Mouse (Mus musculus) adrenal gland, adult 18-20 months (tissue): ENCODE measurements around the gene Tnfsfm13. TPM values are rescaled to one million over a fixed set of nuclear protein-coding genes. Genes with fewer than 3 reads are reported as not detected.
A peak's percentile ranks its signal among the peaks of the same experiment; 100 is the strongest.

Source experiments
- DNase-seq, 2 experiments: peaks; one replicate each; pipeline ENCODE4 v3.0.0; 2021 to 2022; ENCODE audit warnings: low spot score in 2 of 2
- total RNA-seq, 2 experiments: library from RNA; stranded (reverse); gene quantifications; 1 replicate in 1 of 2; 2 replicates in 1 of 2; pipeline ENCODE4 v1.2.3; 2021

Tnfsfm13 gene
- total RNA-seq, 2 experiments from 2014 or later: 3.6 to 4.9 TPM

GRCm38 (mm10) chr11:69682209-69682839 is 13.6 kb downstream of the Tnfsfm13 start:
- no peak for DNase-seq

- DNase-seq: peak; percentile 95
Observed at GRCm38 (mm10) chr11:69681314-69682208, 14.3 kb downstream of the Tnfsfm13 start, which contains the start of gene Senp3. TSS of gene Senp3 (minus strand) at chr11:69682084.

GRCm38 (mm10) chr11:69680136-69680855 is 15.6 kb downstream of the Tnfsfm13 start:
- DNase-seq: no peak

- no peak for DNase-seq
Observed at GRCm38 (mm10) chr11:69679144-69679543, 16.8 kb downstream of the Tnfsfm13 start.

GRCm38 (mm10) chr11:69672211-69672706 is 23.6 kb downstream of the Tnfsfm13 start, which contains the start of gene Eif4a1:
TSS of gene Eif4a1 (minus strand) at chr11:69672423.
- peak; percentile 97 to 98 for DNase-seq

- peak; percentile 49 to 54 for DNase-seq
Observed at GRCm38 (mm10) chr11:69671726-69672124, 24.2 kb downstream of the Tnfsfm13 start.

GRCm38 (mm10) chr11:69670786-69671725 is 24.8 kb downstream of the Tnfsfm13 start:
- DNase-seq: peak; percentile 96

- DNase-seq: no peak
Observed at GRCm38 (mm10) chr11:69666665-69667005, 29.3 kb downstream of the Tnfsfm13 start.

GRCm38 (mm10) chr11:69665961-69666664 is 29.8 kb downstream of the Tnfsfm13 start, which contains the start of gene Cd68:
TSS of gene Cd68 (minus strand) at chr11:69666153.
- DNase-seq: no peak

GRCm38 (mm10) chr11:69665457-69665960 is 30.4 kb downstream of the Tnfsfm13 start:
- DNase-seq: no peak

- DNase-seq: no peak
Observed at GRCm38 (mm10) chr11:69664841-69665240, 31.1 kb downstream of the Tnfsfm13 start.

- DNase-seq: no peak
Observed at GRCm38 (mm10) chr11:69663795-69664194, 32.1 kb downstream of the Tnfsfm13 start.

GRCm38 (mm10) chr11:69662967-69663671 is 32.8 kb downstream of the Tnfsfm13 start:
- no peak for DNase-seq

GRCm38 (mm10) chr11:69662213-69662966 is 33.5 kb downstream of the Tnfsfm13 start, which contains the start of gene Mpdu1:
TSS of gene Mpdu1 (minus strand) at chr11:69662642.
- DNase-seq: peak; percentile 88 to 89

GRCm38 (mm10) chr11:69661221-69661881 is 34.5 kb downstream of the Tnfsfm13 start:
- no peak for DNase-seq

- DNase-seq: no peak
Observed at GRCm38 (mm10) chr11:69657462-69657881, 38.4 kb downstream of the Tnfsfm13 start.
